Mouse (Mus musculus): ENCODE data around the gene Vdac2. TPM values are rescaled to one million over a fixed set of nuclear protein-coding genes. Genes with fewer than 3 reads are reported as not detected.

Gene Vdac2
- polyA plus RNA-seq (2015; fragmentation: Nextera tagmentation; extraction: Ambion mirVana): 289 and 297 TPM in 2 replicates

DNA sequence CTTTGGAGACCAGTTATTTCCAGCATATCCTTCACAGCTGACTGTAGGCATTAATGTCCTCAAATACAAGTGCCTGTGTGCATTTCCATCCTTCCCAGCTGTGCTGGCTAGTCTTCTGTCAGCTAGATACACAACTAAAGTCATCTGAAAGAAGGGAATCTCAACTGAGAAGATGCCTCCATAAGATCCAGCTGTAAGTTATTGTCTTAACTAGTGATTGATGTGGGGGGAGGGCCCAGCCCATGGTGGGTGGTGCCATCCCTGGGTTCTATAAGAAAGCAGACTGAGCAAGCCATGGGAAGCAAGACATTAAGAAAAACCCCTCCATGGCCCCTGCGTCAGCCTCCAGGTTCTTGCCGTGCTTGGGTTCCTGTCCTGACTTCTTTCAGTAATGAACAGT is at the start of gene Vdac2:
TSS of gene Vdac2 (plus strand) at position 301 of the 400 bp plus-strand sequence.
- H3K4me1 ChIP-seq (ENCODE audit: control insufficient read depth, insufficient read depth, low read length): peaks cover 17% of the 10 kb centered on the region
- no peak within 1 kb of the TSS for H3K4me2 ChIP-seq (ENCODE audit: low read depth, low read length)
- H3K27me3 ChIP-seq (ENCODE audit: control insufficient read depth, insufficient read depth, low read length): no peaks in the 10 kb centered on the region
- 86% methylated on average over 2 of the region's 2 CpGs for WGBS
- H3K4me3 ChIP-seq (replicated peaks; ENCODE audit: low read length): no peak within 1 kb of the TSS
- no peak within 1 kb of the TSS for H3K27ac ChIP-seq (ENCODE audit: low read length)
- H3K9me3 ChIP-seq (replicated peaks; ENCODE audit: control insufficient read depth, low read length): no peaks in the 10 kb centered on the region
- ATAC-seq (ENCODE audit: insufficient read depth, low FRiP score): no peak
- no peaks in the 10 kb centered on the region for H3K36me3 ChIP-seq (ENCODE audit: control insufficient read depth, insufficient read depth, low read length)
- no peak within 1 kb of the TSS for H3K9ac ChIP-seq (ENCODE audit: low read length)

DNA sequence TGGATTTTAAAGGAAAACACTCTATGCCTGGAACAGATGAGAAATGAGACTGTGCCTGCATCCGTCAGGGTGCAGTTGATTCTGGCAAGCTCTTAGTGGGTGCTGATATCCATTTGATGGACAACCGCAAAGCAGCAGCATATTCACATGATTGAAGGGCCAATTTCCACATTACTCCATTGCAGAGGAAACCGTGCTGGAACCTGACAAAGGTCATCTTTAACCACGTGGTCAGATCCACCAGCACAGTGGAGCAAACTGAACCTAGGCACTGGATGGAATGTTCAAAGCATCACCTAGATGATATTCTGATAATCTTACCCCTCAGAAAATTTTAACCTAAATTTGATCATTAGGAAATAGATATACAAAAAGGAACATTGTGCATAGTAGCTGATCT is 48.8 kb upstream of the Vdac2 start:
- Histone ChIP-seq H3K4me2 (ENCODE audit: low read depth, low read length) (no peak overlapping the region), H3K9me3 (replicated peaks; ENCODE audit: control insufficient read depth, low read length) (no peaks in the 10 kb centered on the region), H3K27me3 (ENCODE audit: control insufficient read depth, insufficient read depth, low read length) (no peaks in the 10 kb centered on the region), H3K36me3 (ENCODE audit: control insufficient read depth, insufficient read depth, low read length) (peaks cover 5% of the 10 kb centered on the region), H3K9ac (ENCODE audit: low read length) (no peak overlapping the region), H3K4me1 (ENCODE audit: control insufficient read depth, insufficient read depth, low read length) (no peaks in the 10 kb centered on the region), H3K27ac (ENCODE audit: low read length) (no peak overlapping the region), H3K4me3 (replicated peaks; ENCODE audit: low read length) (no peak overlapping the region)
- WGBS: 85% methylated on average over 4 of the region's 4 CpGs
- no peak for ATAC-seq (ENCODE audit: insufficient read depth, low FRiP score)

DNA sequence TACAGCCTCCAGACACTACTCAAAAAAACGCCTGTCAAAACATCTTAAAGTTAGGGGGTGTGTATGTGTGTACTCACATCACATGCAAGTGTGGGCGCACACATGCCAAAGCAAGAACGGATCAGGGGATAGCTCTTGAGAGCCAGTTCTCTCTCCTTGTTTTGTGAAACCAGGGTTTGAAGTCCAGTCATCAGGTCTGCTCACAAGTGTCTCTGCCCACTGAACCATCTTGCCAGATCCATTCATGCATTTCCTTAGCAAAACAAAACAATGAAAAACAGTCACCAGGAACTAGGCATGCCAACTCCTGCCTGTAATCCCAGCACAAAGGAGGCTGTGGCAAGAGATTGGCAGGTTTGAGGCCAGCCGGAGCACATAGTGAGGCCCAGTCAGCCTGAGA is 38.5 kb upstream of the Vdac2 start:
- Histone ChIP-seq H3K4me2 (ENCODE audit: low read depth, low read length) (no peak overlapping the region), H3K27ac (ENCODE audit: low read length) (no peak overlapping the region), H3K9me3 (replicated peaks; ENCODE audit: control insufficient read depth, low read length) (no peaks in the 10 kb centered on the region), H3K4me3 (replicated peaks; ENCODE audit: low read length) (no peak overlapping the region), H3K4me1 (ENCODE audit: control insufficient read depth, insufficient read depth, low read length) (no peaks in the 10 kb centered on the region), H3K27me3 (ENCODE audit: control insufficient read depth, insufficient read depth, low read length) (no peaks in the 10 kb centered on the region), H3K9ac (ENCODE audit: low read length) (no peak overlapping the region), H3K36me3 (ENCODE audit: control insufficient read depth, insufficient read depth, low read length) (no peaks in the 10 kb centered on the region)
- WGBS: 85% methylated on average over 4 of the region's 4 CpGs
- ATAC-seq (ENCODE audit: insufficient read depth, low FRiP score): no peak

DNA sequence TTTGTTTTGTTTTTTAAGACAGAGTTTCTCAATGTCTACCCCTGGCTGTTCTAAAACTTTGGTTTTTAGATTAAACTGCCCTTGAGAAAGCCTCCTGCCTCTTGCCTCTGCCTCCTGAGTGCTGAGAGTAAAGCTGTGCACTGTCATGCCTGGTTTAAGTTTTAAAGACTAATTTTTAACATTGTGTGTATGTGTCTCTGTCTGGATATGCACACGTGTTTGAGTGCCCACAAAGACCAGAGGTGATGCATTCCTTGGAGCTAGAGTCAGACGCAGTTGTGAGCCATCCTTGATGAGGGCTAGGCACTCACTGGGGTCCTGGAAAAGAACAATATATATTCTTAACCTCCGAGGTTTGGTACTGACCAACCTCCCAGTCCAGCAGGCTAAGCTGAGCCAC is 37.7 kb upstream of the Vdac2 start:
- no peak overlapping the region for H3K4me2 ChIP-seq (ENCODE audit: low read depth, low read length)
- 0 out of 2 replicates have a peak, but pooled peaks cover 7% of the 10 kb centered on the region for H3K36me3 ChIP-seq (ENCODE audit: control insufficient read depth, insufficient read depth, low read length)
- ATAC-seq (ENCODE audit: insufficient read depth, low FRiP score): no peak
- no peak overlapping the region for H3K4me3 ChIP-seq (replicated peaks; ENCODE audit: low read length)
- no peaks in the 10 kb centered on the region for H3K4me1 ChIP-seq (ENCODE audit: control insufficient read depth, insufficient read depth, low read length)
- H3K9me3 ChIP-seq (replicated peaks; ENCODE audit: control insufficient read depth, low read length): no peaks in the 10 kb centered on the region
- 82% methylated on average over 3 of the region's 3 CpGs for WGBS
- H3K27ac ChIP-seq (ENCODE audit: low read length): no peak overlapping the region
- no peaks in the 10 kb centered on the region for H3K27me3 ChIP-seq (ENCODE audit: control insufficient read depth, insufficient read depth, low read length)
- no peak overlapping the region for H3K9ac ChIP-seq (ENCODE audit: low read length)

DNA sequence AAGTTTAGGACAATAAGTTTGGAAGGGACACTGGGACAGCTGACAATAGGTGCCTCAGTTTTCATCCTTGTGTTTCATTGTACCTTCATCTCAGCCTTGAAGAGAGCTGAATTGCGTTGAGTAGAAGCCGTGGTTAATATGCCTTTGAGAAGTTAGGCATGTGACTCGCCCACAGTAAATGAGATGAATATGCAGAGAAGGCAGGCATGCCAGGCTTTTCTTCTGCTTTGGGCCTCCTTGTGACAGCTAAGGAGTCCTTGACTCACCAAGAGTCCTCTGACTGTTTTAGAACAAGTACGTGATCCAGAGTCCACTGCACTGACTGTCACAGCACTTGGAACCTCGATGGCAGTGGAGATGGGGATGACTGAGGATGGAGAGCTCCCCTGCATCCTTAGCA is 36.9 kb upstream of the Vdac2 start:
- H3K4me2 ChIP-seq (ENCODE audit: low read depth, low read length): no peak overlapping the region
- H3K36me3 ChIP-seq (ENCODE audit: control insufficient read depth, insufficient read depth, low read length): 0 out of 2 replicates have a peak, but pooled peaks cover 8% of the 10 kb centered on the region
- no peaks in the 10 kb centered on the region for H3K9me3 ChIP-seq (replicated peaks; ENCODE audit: control insufficient read depth, low read length)
- H3K4me1 ChIP-seq (ENCODE audit: control insufficient read depth, insufficient read depth, low read length): no peaks in the 10 kb centered on the region
- no peaks in the 10 kb centered on the region for H3K27me3 ChIP-seq (ENCODE audit: control insufficient read depth, insufficient read depth, low read length)
- no peak overlapping the region for H3K27ac ChIP-seq (ENCODE audit: low read length)
- H3K9ac ChIP-seq (ENCODE audit: low read length): no peak overlapping the region
- WGBS: 93% methylated on average over 5 of the region's 5 CpGs
- H3K4me3 ChIP-seq (replicated peaks; ENCODE audit: low read length): no peak overlapping the region
- no peak for ATAC-seq (ENCODE audit: insufficient read depth, low FRiP score)

DNA sequence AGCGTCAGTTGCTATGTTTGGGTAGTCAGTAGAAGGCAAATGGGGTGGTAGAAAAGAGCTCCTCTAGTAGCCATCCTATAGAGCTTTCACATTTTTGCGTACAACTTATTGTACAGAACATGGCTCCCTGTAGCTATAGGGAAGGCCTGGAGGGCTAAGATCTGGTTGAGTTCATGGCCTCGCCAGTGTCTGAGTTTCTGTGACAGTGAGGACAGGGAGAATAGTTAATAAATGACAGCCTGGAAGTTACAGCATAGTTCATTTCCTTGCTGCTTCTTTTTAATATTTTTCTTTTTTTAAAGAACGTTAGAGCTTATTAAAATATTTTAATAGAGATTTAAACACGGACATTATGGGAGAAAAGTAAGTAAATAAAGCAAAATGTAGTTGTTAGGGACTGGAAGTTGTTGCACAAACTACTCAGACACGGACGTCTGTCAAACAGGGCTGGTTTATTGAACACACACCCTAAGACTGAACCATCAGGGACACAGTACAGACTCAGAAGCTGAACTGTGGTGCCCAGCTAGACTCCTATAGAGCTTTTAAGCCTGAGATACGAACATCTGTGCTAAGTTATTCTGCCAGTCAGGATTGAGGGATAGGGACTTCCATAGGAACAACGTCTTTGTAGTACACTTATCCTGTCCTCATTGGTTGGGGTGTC is 34.3 kb upstream of the Vdac2 start:
- H3K4me1 ChIP-seq (ENCODE audit: control insufficient read depth, insufficient read depth, low read length): 0 out of 2 replicates have a peak, but pooled peaks cover 2% of the 10 kb centered on the region
- no peak overlapping the region for H3K4me3 ChIP-seq (replicated peaks; ENCODE audit: low read length)
- H3K9me3 ChIP-seq (replicated peaks; ENCODE audit: control insufficient read depth, low read length): no peaks in the 10 kb centered on the region
- H3K27me3 ChIP-seq (ENCODE audit: control insufficient read depth, insufficient read depth, low read length): no peaks in the 10 kb centered on the region
- H3K9ac ChIP-seq (ENCODE audit: low read length): no peak overlapping the region
- H3K27ac ChIP-seq (ENCODE audit: low read length): no peak overlapping the region
- H3K36me3 ChIP-seq (ENCODE audit: control insufficient read depth, insufficient read depth, low read length): 0 out of 2 replicates have a peak, but pooled peaks cover 10% of the 10 kb centered on the region
- H3K4me2 ChIP-seq (ENCODE audit: low read depth, low read length): no peak overlapping the region
- 82% methylated on average over 9 of the region's 9 CpGs for WGBS
- ATAC-seq (ENCODE audit: insufficient read depth, low FRiP score): no peak

DNA sequence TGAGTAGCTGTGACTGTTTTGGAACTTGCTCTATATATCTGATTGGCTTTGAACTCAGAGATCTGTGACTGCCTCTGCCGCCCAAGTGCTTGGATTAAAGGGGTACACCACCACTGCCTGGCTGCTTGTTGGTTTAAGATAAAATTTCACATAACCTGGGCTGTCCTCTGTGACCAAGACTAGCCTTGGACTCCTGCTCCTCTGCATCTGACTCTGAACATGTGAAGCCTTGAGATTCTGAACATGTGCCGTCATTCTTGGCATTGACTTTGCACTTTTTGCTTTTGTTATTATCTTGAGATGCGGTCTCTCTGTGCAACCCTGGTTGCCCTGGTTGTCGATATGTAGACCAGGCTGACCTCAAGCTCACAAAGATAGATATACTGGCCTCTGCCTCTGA is 33.3 kb upstream of the Vdac2 start:
- H3K27me3 ChIP-seq (ENCODE audit: control insufficient read depth, insufficient read depth, low read length): no peaks in the 10 kb centered on the region
- ATAC-seq (ENCODE audit: insufficient read depth, low FRiP score): no peak
- 0 out of 2 replicates have a peak, but pooled peaks cover 10% of the 10 kb centered on the region for H3K36me3 ChIP-seq (ENCODE audit: control insufficient read depth, insufficient read depth, low read length)
- WGBS: 83% methylated on average over 4 of the region's 4 CpGs
- H3K9ac ChIP-seq (ENCODE audit: low read length): no peak overlapping the region
- no peaks in the 10 kb centered on the region for H3K9me3 ChIP-seq (replicated peaks; ENCODE audit: control insufficient read depth, low read length)
- no peak overlapping the region for H3K4me3 ChIP-seq (replicated peaks; ENCODE audit: low read length)
- H3K4me2 ChIP-seq (ENCODE audit: low read depth, low read length): no peak overlapping the region
- H3K4me1 ChIP-seq (ENCODE audit: control insufficient read depth, insufficient read depth, low read length): 0 out of 2 replicates have a peak, but pooled peaks cover 2% of the 10 kb centered on the region
- H3K27ac ChIP-seq (ENCODE audit: low read length): no peak overlapping the region

DNA sequence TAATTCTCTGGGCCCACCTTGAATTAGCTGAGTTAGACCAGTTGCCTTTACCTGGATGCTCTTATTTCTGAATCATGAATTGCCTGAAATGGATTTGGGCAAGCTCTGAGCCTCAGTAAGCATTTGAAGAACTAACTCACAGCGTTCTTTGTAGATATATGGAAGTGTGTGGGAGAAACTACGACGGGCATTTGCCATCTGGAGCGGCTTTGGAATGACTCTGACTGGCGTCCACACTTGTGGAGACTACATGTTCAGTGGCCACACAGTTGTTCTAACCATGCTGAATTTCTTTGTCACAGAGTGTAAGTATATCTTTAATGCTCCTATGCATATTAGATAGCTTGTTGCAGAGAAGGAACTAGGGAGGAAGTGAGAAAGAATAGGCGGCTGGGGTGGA is 32.8 kb upstream of the Vdac2 start:
- no peaks in the 10 kb centered on the region for H3K27me3 ChIP-seq (ENCODE audit: control insufficient read depth, insufficient read depth, low read length)
- 94% methylated on average over 6 of the region's 6 CpGs for WGBS
- ATAC-seq (ENCODE audit: insufficient read depth, low FRiP score): no peak

DNA sequence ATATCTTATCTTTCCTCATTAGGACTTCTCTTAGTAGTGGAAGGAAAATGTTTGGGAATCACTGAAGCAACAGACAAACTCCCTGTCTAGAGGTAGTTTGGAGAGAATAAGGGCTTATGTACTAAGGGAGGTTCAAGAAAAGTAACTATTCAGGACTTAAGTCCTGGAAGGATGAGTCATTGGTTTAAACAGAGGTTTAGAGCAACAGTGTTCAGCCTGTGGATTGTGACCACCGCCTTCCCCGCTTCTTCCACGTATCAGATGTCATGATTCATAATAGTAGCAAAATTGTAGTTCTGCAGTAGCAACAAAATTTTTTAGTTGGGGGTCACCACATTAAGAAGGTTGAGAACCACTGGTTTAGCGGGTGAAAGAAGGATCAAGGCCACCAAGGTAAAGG is 24.4 kb upstream of the Vdac2 start:
- WGBS: 79% methylated on average over 4 of the region's 4 CpGs
- Histone ChIP-seq H3K9ac (ENCODE audit: low read length) (no peak overlapping the region), H3K4me1 (ENCODE audit: control insufficient read depth, insufficient read depth, low read length) (0 out of 2 replicates have a peak, but pooled peaks cover 3% of the 10 kb centered on the region), H3K4me3 (replicated peaks; ENCODE audit: low read length) (no peak overlapping the region), H3K27ac (ENCODE audit: low read length) (peak overlapping the region; percentile 64), H3K9me3 (replicated peaks; ENCODE audit: control insufficient read depth, low read length) (no peaks in the 10 kb centered on the region), H3K36me3 (ENCODE audit: control insufficient read depth, insufficient read depth, low read length) (peaks cover 7% of the 10 kb centered on the region), H3K4me2 (ENCODE audit: low read depth, low read length) (no peak overlapping the region), H3K27me3 (ENCODE audit: control insufficient read depth, insufficient read depth, low read length) (no peaks in the 10 kb centered on the region)
- 0 out of 2 replicates have a peak, but pooled peaks have one; percentile 29 for ATAC-seq (ENCODE audit: insufficient read depth, low FRiP score)

More for the DNA sequence above, 32.8 kb upstream of the Vdac2 start:
- H3K4me2 ChIP-seq (ENCODE audit: low read depth, low read length): no peak overlapping the region
- no peak overlapping the region for H3K4me3 ChIP-seq (replicated peaks; ENCODE audit: low read length)
- H3K4me1 ChIP-seq (ENCODE audit: control insufficient read depth, insufficient read depth, low read length): 0 out of 2 replicates have a peak, but pooled peaks cover 2% of the 10 kb centered on the region
- no peaks in the 10 kb centered on the region for H3K9me3 ChIP-seq (replicated peaks; ENCODE audit: control insufficient read depth, low read length)
- H3K36me3 ChIP-seq (ENCODE audit: control insufficient read depth, insufficient read depth, low read length): 0 out of 2 replicates have a peak, but pooled peaks cover 10% of the 10 kb centered on the region
- H3K9ac ChIP-seq (ENCODE audit: low read length): no peak overlapping the region
- no peak overlapping the region for H3K27ac ChIP-seq (ENCODE audit: low read length)
